Mouse (Mus musculus): ENCODE measurements at regions not wholly inside any gene's neighbourhood (a gene's known extent, or its start where the extent isn't known, plus 50 kb on each side); places are given as distances from the start of the nearest gene placed in this dataset.

DNA sequence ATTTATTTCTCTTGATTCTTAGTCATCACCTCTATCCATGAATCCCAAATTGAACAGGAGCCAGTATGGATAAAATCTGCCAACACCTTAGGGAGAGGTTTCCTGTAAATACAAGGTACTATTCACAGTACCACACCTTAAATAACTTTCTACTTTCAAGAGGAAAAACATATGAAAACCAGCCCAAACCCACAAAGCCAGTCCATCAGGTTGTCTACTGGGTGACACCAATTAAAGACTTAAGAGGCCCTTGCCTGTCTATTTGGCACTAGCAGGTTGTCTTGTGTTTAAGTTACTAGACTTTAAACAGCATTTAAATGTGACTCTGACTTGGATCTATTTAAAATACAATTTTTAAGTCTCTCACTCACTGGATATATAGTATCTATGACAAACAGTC lies 177.1 kb upstream of the Ptprz1 start:
- TF ChIP-seq POLR2A (IDR thresholded peaks at IDR 0.05; ENCODE audit: insufficient read depth, low read length) (no peak), CTCF (IDR thresholded peaks at IDR 0.05; ENCODE audit: low read depth, low read length) (no peak), EP300 (IDR thresholded peaks at IDR 0.05; ENCODE audit: insufficient read depth, low read depth, low read length) (no peak)

Data from ES-Bruce4 (cell line).